Mouse (Mus musculus): ENCODE results near the gene Nop16. TPM values are rescaled to one million over a fixed set of nuclear protein-coding genes. Genes with fewer than 3 reads are reported as not detected.

Nop16 gene
- 64.7 and 76.0 TPM in 2 replicates for total RNA-seq (2014; fragmentation: Nextera tagmentation)
- 59.4 and 65.7 TPM in 2 replicates for total RNA-seq (2017)
- polyA plus RNA-seq (2012), result 63.8 and 65.1 TPM in 2 replicates

- Histone ChIP-seq H3K9me3 (replicated peaks) (no peaks in the 10 kb centered on the region), H3K4me3 (ENCODE audit: low read depth, low read length) (peak within 1 kb of the TSS; percentile 96), H3K4me1 (ENCODE audit: insufficient read depth, low read depth, low read length) (peaks cover 36% of the 10 kb centered on the region), H3K27me3 (ENCODE audit: insufficient read depth, low read length) (no peaks in the 10 kb centered on the region), H3K36me3 (replicated peaks) (peaks cover 69% of the 10 kb centered on the region)
- TF ChIP-seq CTCF (IDR thresholded peaks at IDR 0.05; ENCODE audit: low read depth, low read length), result no peak
- TF ChIP-seq TAL1 (conservative IDR thresholded peaks at IDR 0.05; ENCODE audit: low read depth, low read length), result no peak
- TF ChIP-seq GATA2 (IDR thresholded peaks at IDR 0.05; ENCODE audit: borderline replicate concordance, low read depth, low read length), result no peak
- no peak for TF ChIP-seq POLR2AphosphoS5 (IDR thresholded peaks at IDR 0.05; ENCODE audit: insufficient replicate concordance, low read depth, low read length)
- no peak for TF ChIP-seq GATA1 (IDR thresholded peaks at IDR 0.05; ENCODE audit: borderline replicate concordance, low read length)
- DNase-seq (ENCODE audit: low spot score) (peak; percentile 85), ATAC-seq (ENCODE audit: extremely low read depth, insufficient number of reproducible peaks, low FRiP score, poor library complexity, severe bottlenecking) (peak; percentile 94)
Observed at GRCm38 (mm10) chr13:54589996-54590951, at the start of gene Nop16, which contains the start of gene Higd2a. Nop16 (minus strand) TSS chr13:54590090. Higd2a (plus strand) TSS chr13:54590207.

- ATAC-seq (ENCODE audit: extremely low read depth, insufficient number of reproducible peaks, low FRiP score, poor library complexity, severe bottlenecking), result no peak
- no peak for DNase-seq (ENCODE audit: low spot score)
- Histone ChIP-seq H3K36me3 (replicated peaks) (peaks cover 77% of the 10 kb centered on the region), H3K27me3 (ENCODE audit: insufficient read depth, low read length) (no peaks in the 10 kb centered on the region), H3K9me3 (replicated peaks) (no peaks in the 10 kb centered on the region), H3K4me1 (ENCODE audit: insufficient read depth, low read depth, low read length) (no peaks in the 10 kb centered on the region), H3K4me3 (ENCODE audit: low read depth, low read length) (no peak overlapping the region)
- TF ChIP-seq GATA2 (IDR thresholded peaks at IDR 0.05; ENCODE audit: borderline replicate concordance, low read depth, low read length) (no peak), POLR2AphosphoS5 (IDR thresholded peaks at IDR 0.05; ENCODE audit: insufficient replicate concordance, low read depth, low read length) (no peak), GATA1 (IDR thresholded peaks at IDR 0.05; ENCODE audit: borderline replicate concordance, low read length) (no peak), TAL1 (conservative IDR thresholded peaks at IDR 0.05; ENCODE audit: low read depth, low read length) (no peak), CTCF (IDR thresholded peaks at IDR 0.05; ENCODE audit: low read depth, low read length) (no peak)
Observed at GRCm38 (mm10) chr13:54635011-54635410, 45.1 kb upstream of the Nop16 start.

- Histone ChIP-seq H3K36me3 (replicated peaks) (peaks cover 72% of the 10 kb centered on the region), H3K27me3 (ENCODE audit: insufficient read depth, low read length) (no peaks in the 10 kb centered on the region), H3K4me1 (ENCODE audit: insufficient read depth, low read depth, low read length) (no peaks in the 10 kb centered on the region; the same call in 1 of the 2 replicates), H3K4me3 (ENCODE audit: low read depth, low read length) (no peak overlapping the region), H3K9me3 (replicated peaks) (no peaks in the 10 kb centered on the region)
- DNase-seq (ENCODE audit: low spot score) (no peak), ATAC-seq (ENCODE audit: extremely low read depth, insufficient number of reproducible peaks, low FRiP score, poor library complexity, severe bottlenecking) (no peak)
- TF ChIP-seq POLR2AphosphoS5 (IDR thresholded peaks at IDR 0.05; ENCODE audit: insufficient replicate concordance, low read depth, low read length) (no peak), TAL1 (conservative IDR thresholded peaks at IDR 0.05; ENCODE audit: low read depth, low read length) (no peak), GATA2 (IDR thresholded peaks at IDR 0.05; ENCODE audit: borderline replicate concordance, low read depth, low read length) (no peak), CTCF (IDR thresholded peaks at IDR 0.05; ENCODE audit: low read depth, low read length) (no peak), GATA1 (IDR thresholded peaks at IDR 0.05; ENCODE audit: borderline replicate concordance, low read length) (no peak)
Observed at GRCm38 (mm10) chr13:54632731-54633277, 42.9 kb upstream of the Nop16 start.

- peaks cover 15% of the 10 kb centered on the region for H3K4me1 ChIP-seq (ENCODE audit: insufficient read depth, low read depth, low read length)
- no peak for TF ChIP-seq TAL1 (conservative IDR thresholded peaks at IDR 0.05; ENCODE audit: low read depth, low read length)
- no peak for TF ChIP-seq GATA1 (IDR thresholded peaks at IDR 0.05; ENCODE audit: borderline replicate concordance, low read length)
- no peak for TF ChIP-seq GATA2 (IDR thresholded peaks at IDR 0.05; ENCODE audit: borderline replicate concordance, low read depth, low read length)
- TF ChIP-seq CTCF (IDR thresholded peaks at IDR 0.05; ENCODE audit: low read depth, low read length), result no peak
- TF ChIP-seq POLR2AphosphoS5 (IDR thresholded peaks at IDR 0.05; ENCODE audit: insufficient replicate concordance, low read depth, low read length), result no peak
- peaks cover 68% of the 10 kb centered on the region for H3K36me3 ChIP-seq (replicated peaks)
- ATAC-seq (ENCODE audit: extremely low read depth, insufficient number of reproducible peaks, low FRiP score, poor library complexity, severe bottlenecking), result no peak
- no peak for DNase-seq (ENCODE audit: low spot score)
- no peaks in the 10 kb centered on the region for H3K27me3 ChIP-seq (ENCODE audit: insufficient read depth, low read length)
- no peaks in the 10 kb centered on the region for H3K9me3 ChIP-seq (replicated peaks)
- no peak overlapping the region for H3K4me3 ChIP-seq (ENCODE audit: low read depth, low read length)
Observed at GRCm38 (mm10) chr13:54629128-54629527, 39.2 kb upstream of the Nop16 start.

- Histone ChIP-seq H3K27me3 (ENCODE audit: insufficient read depth, low read length) (peaks cover 2% of the 10 kb centered on the region; the same call in 1 of the 2 replicates), H3K9me3 (replicated peaks) (no peaks in the 10 kb centered on the region), H3K4me1 (ENCODE audit: insufficient read depth, low read depth, low read length) (peaks cover 31% of the 10 kb centered on the region), H3K4me3 (ENCODE audit: low read depth, low read length) (peak overlapping the region; percentile 99), H3K36me3 (replicated peaks) (peaks cover 28% of the 10 kb centered on the region)
- DNase-seq (ENCODE audit: low spot score) (peak; percentile 25), ATAC-seq (ENCODE audit: extremely low read depth, insufficient number of reproducible peaks, low FRiP score, poor library complexity, severe bottlenecking) (no peak)
- TF ChIP-seq POLR2AphosphoS5 (IDR thresholded peaks at IDR 0.05; ENCODE audit: insufficient replicate concordance, low read depth, low read length) (no peak), GATA1 (IDR thresholded peaks at IDR 0.05; ENCODE audit: borderline replicate concordance, low read length) (no peak), GATA2 (IDR thresholded peaks at IDR 0.05; ENCODE audit: borderline replicate concordance, low read depth, low read length) (no peak), CTCF (IDR thresholded peaks at IDR 0.05; ENCODE audit: low read depth, low read length) (no peak), TAL1 (conservative IDR thresholded peaks at IDR 0.05; ENCODE audit: low read depth, low read length) (no peak)
Observed at GRCm38 (mm10) chr13:54621960-54622521, 32.2 kb upstream of the Nop16 start.

All from G1E (cell line).